Mouse (Mus musculus) left cerebral cortex, postnatal 10 days (tissue): ENCODE results near the gene Efna5. TPM values are rescaled to one million over a fixed set of nuclear protein-coding genes. Genes with fewer than 3 reads are reported as not detected.

Experiments
- DNase-seq, 2 experiments: peaks; one replicate each; pipeline ENCODE4 v3.0.0; 2021 to 2022; ENCODE audit warnings: low spot score in 2 of 2, mixed read lengths in 1 of 2; ENCODE audit errors: extremely low spot score in 1 of 2
- intact Hi-C: fragments of 180-260 bp; cut with DNase I; formaldehyde crosslinking; loops from one replicate; pipeline ENCODE4 v1.15.1; 2025
- total RNA-seq, 2 experiments: library from RNA; stranded (reverse); gene quantifications; 2 replicates each; pipeline ENCODE4 v1.2.3; 2021

The Efna5 gene
- total RNA-seq, 2 experiments from 2014 or later: 44.2 to 44.4 TPM

DNA sequence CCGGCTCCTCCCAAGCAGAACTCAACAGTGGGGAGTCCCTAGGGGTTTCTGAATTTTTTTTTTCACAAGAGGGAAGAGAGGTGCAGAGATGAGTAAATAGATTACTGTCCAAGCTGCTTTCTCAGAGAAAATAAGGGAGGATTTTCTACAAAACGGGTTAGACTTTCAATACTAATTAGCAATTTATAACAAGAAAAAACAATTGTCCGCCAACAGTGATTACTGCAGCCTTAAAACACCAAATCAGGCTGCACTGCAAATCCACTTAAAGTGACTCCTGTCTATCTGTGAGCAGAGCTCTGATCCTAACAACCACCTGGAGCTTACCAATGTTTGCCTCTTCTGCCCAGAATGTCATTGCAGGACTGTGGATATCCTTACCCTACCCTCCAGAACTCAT lies 18.1 kb downstream of the Efna5 start:
- no peak for DNase-seq
- intact Hi-C loops: no loop called here

DNA sequence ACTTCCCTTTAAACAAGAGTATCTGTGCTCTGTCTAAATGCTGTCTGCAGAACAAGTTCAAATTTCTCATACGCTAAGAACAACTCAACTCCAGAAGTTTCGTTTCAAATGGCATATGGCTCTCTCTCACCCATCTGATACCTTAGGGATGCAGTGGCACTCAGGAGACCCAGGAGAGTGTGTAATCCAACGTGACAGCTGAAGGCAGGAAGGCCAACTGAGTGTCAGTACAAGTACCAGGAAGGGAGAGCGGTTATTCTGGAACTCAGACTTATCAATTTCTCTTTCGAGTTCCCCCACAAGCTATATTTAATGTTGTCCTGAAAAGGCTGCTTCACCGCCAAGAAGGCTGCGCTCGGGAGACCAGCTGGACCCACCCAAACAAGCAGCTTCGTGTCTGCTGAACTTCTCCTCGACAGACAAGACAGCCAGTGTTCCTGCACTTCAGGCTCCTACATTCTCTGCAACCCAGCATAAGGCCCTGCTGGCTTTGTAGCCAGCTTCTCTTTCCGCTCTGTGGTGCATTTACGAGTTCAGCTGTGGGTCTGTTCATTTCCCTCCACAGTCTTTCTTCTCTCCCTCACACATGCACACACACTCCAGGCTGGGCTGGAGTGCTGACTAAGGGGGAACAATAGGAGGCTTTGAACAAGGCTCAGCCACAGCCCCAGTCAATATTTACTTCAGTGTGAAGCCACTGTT lies 18.7 kb downstream of the Efna5 start:
- DNase-seq: peak; percentile 44 to 49
- intact Hi-C loops: no loop called here

DNA sequence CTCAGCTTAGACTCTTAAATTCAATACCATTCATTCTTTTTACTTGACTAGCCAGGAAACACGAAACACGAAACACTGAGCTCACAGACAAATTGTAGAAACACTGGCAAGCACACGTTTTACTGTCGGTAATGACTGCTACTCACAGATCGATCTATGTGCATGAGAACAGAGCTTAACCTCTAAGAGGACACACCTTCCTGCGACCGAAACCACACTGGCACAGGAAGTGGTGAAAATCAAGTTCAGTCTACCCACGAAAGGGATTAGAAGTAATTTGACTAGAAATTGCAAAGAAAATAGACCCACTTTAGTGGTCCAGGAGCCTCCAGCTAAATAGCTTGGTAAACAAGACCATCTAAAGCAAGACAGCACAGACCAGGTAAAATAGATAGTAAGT lies 23.8 kb downstream of the Efna5 start:
- no peak for DNase-seq

DNA sequence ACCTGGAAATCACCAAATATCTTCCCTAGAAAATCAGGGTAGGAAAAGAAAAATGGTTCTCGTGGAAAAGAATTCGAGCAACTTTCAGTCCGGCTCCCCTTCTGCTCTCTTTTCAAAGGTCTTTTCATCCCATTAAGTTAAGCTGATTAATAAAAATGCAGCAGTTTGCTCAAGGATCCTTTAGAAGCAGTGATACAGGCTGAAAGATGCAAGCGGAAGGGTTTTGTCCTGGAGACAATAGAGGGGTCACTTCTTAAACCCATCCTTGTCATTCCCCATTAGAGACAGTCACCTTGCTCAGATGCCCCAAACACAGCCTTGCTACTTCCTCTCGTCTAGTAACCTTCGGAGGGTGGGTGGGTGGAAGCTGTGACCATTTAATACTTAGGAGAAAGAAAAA lies 27.4 kb downstream of the Efna5 start:
- intact Hi-C loops: no loop called here
- DNase-seq: no peak

More for the DNA sequence above, 23.8 kb downstream of the Efna5 start:
- intact Hi-C loops: no loop called here

DNA sequence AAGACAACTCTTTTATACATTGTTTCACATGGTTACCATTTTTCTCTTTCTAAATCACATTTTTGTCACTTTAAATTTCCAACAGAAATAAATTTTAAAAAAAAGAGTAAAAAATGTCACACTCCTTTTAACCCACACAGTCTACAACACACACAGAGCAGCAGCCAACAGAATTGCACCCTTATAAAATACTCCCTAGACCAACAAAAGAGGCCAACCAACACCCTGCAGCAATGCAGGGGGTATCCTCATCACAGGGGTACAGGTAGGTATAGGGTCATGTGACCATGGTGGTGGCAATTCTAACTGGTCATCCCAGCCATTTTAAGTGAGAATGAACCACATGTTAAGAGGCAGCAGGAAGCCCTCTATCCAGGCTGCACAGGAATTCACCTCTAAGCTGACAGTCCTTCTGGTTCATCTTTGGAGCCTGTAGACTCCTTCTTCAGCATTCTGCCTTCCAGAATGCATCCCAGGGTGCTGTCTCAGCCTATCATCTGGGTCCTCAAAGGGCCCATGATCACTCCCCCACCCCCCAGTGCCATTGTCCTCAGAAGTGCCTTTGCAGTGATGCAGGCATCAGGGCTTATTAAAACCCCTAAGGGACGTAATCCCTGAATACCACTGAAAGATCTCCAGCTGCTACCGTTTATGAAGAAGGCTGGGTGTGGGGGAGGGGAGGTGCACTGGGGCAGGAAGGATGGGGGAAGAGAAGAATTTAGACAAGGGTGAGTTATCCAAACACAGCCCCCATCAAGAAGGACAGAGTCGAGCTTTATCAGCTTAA lies 28.1 kb downstream of the Efna5 start:
- intact Hi-C loops: no loop called here

DNA sequence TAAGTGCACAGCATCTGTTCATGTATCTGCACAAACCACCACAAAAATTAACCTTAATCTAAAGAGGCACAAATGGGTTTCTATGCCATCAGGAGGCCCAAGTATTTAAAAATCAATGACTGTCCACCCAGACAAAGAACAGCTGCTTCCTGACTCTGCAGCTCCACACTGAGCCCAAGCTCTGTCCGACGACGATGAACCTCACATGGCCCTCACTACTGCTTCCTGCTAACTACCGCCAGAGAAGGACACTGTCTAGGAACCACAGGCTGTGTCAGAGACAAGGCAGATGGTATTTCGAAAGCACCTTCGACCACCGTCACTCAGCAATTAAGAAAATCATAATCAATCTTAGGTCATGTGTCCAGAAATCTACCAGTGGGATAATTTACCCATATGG lies 29.8 kb downstream of the Efna5 start:
- no peak for DNase-seq
- intact Hi-C loops: no loop called here

More for the DNA sequence above, 28.1 kb downstream of the Efna5 start:
- no peak for DNase-seq

DNA sequence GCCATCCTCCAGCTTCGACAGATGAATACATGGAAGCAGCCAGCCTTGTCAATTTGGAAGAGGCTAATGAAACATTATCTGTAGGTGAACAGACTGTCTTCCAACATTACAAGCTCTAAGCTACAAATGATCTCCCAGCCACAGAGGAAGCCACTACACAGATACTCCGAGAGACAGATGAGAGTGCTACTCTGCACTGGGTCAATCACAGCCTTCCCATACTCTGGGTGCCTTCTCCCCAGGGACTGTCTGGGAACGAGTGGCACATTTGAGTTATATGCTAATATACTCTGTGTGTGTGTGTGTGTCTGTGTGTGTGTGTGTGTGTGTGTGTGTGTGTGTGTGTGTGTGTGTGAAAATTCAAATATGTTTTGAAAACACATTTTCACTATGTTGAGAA lies 30.5 kb downstream of the Efna5 start:
- intact Hi-C loops: no loop called here
- no peak for DNase-seq

DNA sequence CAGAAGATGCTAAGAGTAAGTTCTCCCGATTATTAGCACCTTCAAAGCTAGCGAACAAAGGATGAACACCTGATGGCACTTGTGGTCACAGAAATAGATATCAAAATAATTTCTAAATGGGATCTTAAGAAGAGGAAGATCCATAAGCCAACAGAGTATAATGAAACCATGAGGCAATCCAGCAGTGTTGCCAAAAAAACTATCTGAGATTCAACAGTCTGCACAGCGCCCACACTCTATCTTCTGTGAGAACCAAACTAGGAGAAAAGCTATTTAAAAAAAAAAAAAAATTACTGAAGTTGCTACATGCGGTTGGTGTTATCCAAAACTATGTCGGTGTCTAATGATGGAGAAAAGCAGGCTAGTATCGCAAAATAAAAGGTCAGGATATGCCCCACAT lies 31.4 kb downstream of the Efna5 start:
- intact Hi-C loops: no loop called here
- DNase-seq: peak in 1 of 2 experiments; percentile 27

DNA sequence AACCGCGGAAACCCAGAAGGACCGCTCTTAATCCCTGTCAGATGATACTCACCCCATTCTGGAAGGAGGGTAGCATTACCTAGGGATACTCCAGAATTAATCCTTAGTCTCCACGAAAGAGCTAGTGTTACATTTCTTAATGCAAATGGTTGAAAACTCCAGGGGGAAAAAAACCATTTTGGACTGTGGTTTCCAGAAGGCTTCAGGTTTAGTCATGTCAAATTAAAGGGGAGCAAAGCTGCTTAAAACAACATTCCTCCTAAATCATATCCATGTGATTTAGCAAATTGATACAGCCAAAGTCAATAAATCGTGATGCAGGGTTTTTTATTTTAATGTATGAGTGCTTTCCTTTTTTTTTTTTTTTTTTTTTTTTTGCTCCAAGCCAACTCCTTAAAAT lies 35.5 kb downstream of the Efna5 start:
- intact Hi-C loops: no loop called here
- no peak for DNase-seq

DNA sequence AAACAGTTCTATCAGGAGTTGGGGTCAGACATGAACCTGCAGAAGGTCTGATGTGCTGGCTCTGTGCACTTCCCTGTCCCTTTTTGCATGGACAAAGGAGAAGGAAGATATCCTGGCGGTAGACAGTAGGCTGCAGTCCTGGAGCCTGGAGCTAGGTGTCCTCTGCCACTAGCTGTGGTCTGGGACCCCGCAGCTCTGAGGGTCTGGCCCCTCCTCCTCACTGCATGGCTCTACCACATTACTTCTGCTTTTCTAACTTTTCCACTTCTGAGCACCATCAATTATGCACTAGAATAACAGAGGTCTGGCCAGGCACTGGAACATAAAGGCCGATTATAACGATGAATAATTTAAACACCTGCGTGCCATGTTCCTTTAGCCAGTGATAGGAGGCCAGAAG lies 36.8 kb downstream of the Efna5 start:
- DNase-seq: no peak
- intact Hi-C loops: no loop called here

DNA sequence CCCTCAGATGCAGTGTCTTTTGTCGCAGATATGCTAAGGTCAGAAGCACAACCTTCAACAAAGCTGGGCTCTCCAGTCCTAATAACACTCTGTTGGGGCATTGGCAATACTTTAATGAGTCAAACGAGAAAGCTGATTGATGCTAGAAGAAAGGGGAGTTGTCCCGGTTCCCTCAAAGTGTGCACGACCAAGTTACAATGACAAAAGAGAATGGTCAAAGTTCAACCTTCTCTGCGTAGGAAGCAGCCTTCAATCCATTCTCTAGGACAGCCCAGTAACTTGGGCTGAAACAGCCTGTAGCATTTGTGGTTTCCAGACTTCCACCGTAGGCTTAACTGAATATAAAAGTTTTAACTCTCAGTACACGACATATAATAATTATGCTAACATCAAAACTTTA lies 43.8 kb downstream of the Efna5 start:
- DNase-seq: no peak
- intact Hi-C loops: no loop called here

DNA sequence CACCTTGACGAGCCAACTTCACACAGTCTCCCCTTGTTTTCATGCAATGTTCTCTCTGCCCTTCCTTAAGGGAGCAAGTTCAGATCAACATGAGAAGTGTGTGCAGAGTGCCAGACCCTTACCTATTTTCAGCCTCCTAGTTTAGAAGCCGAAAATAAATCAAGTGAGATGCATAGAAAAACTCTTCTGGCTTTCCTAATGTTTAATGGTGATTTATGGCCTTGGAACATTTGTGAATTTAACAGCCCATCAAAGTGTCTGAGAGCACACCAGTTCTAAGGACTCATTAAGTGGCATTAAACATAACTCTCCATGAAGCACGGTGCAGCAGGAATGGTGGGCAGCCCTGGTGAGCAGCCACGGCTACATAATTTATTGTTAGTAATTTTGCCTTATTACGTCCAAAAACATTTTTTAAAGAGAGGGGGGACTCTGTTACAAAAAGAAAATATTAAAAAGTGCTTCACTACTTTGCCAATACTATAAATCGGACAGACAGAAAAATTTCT lies 44.5 kb downstream of the Efna5 start:
- no peak for DNase-seq
- intact Hi-C loops: no loop called here

DNA sequence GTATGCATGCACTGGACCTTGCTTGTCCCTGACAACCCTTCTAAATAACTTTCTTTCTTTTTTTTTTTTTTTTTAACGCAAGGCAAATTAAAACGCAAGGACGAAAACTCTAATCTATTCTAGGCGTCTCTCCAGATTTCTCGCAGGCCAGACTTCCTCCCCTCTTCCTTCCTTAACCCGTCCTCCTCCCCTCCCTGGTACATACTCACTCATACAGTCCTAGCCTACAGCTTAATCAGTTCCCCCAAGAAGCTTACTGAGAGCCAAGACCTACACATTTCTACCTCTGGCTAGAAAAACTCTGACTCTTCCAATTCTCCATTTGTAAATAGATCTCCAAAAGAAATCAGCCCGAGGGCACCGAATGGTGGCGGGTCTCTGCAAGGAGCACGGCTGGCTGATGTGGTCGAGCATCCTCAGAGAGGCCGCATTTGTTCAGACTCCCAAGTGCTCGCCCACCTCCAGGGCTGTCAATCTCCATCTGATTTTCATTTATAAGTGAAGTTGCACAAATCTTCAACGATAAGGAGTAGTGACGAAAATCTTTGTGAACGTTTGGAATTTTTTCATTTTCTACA lies 48.5 kb downstream of the Efna5 start:
- DNase-seq: no peak
- intact Hi-C loops: no loop called here

DNA sequence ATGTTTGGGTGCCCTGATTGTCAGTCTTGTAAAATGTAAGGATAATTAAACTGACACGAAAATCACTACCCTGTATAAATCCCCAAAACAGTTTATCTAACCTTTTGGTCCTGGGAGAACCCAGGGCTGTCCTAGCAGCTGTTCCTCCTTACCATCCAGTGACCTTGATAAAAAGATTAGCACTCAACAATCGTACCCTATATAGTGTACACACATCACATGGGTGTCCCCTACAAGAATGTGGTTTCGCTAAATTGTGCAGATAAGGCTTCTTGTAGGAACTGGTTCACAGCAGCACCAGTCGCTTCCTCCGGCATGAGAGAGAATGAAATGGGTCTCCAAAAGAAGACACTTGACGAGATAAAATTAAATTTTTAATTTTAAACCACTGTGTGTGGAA lies 53.6 kb downstream of the Efna5 start:
- intact Hi-C loops: no loop called here
- DNase-seq: no peak

DNA sequence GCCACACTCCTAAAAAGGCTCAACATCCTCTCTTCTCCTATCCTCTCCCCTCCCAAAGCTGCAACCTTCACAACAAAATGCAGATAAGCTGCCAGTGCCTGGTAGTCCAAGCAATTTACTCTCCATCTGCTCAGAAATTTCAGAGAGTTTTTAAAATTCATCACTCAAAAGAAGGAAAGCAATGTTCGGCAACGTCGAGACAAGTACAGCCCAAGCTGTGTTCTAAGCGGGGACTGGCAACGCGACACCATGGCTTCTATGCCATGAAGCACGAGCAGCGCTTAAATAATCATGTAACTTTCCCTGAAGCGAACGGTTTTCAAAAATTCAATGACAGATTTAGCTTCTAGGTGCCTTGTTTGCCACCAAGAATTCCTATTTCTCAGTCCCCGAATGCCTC lies 59.9 kb downstream of the Efna5 start:
- intact Hi-C loops: no loop called here
- DNase-seq: peak in 1 of 2 experiments; percentile 28

DNA sequence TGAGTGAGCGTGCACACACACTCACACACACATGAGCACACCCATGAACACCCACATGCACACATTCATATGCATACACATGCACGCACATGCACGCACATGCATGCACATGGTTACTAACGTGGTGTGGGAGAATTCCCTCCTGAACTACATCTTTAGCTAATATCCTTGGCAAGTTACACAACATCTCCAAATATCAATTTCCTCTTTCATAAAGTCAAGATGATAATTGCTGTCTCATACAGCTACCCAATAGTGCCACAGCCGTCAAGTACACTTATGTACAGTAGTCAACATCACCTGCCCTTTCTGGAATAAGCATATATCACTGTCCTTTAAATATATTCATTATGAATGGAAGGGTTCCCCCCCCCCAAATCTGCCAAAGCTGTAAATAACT lies 61.2 kb downstream of the Efna5 start:
- intact Hi-C loops: no loop called here
- no peak for DNase-seq

DNA sequence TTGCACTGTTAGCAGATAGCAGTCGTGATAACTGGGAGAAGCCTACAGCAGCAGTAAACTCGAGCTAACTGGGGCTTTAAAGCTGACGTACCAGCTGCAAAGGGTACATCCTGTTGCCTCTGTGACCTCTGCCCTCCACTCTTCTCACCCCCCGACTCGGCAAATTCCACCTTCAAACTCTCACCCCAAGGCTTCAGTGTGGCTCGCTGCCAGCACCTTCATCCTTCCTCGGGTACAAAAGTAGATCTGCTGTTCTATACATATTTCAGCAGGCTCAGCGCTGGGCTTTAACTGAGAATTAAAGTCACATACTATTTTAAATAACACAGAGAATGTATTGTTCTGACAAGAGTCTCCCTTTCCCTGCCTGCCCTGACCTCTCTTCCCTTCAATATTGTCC lies 62.3 kb downstream of the Efna5 start:
- DNase-seq: peak in 1 of 2 experiments; percentile 38
- intact Hi-C loops: no loop called here

DNA sequence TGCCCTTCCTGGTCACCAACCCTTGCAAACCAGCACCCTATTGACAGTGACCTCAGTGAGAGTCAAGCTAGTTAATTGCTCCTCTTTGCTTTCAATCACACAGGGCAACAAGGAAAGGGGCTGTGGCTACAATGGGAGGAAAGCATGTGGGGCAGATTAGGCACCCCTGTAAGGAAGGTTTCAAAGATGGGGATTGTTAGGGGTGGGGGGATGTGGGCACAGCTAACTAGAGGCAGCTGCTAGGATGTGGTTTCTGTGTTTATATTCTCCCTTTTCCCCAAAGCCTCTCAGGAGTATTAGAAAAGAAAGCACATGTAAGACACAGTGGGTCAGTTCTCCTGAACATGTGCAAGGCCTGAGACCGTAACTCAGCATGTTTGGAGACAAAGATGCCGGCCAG lies 62.8 kb downstream of the Efna5 start:
- no peak for DNase-seq
- intact Hi-C loops: no loop called here

DNA sequence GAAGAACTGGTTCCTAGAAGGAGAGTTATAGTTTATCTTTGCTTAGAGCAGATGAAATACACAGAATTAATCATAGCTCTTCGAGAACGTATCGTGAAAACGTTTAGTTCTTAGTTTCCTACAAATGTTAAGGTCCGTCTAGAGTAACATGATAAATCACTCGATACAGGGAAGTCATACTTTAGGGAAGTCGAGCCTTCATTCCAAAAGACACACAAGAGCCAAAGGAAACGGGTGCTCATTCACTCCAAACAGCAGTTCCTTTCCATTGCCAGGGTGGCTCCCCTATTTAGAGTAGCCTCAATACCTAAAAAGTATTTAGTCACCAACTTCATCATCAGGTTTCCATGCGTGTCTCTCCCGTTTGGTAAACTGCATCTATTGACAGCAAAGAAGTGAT lies 64.2 kb downstream of the Efna5 start:
- intact Hi-C loops: no loop called here

DNA sequence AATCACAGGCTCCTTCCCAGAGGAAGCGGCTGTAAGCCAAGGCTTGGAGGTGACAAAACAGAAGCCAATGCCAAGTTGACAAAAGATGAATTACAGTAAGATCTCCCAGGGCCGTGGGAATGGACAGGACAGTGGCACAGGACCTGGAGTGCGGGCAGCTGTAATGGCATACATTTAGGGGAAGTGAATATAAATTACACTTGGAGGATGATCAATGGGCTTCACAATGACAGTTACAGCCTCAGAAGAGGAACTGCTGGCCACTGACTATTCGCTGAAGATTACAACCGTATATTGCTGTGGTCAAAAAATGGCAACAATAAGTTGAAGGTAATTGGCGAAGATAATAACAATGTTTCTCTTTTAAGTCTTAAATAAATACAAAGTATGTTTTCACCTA lies 67.7 kb downstream of the Efna5 start:
- intact Hi-C loops: no loop called here

More for the DNA sequence above, 64.2 kb downstream of the Efna5 start:
- DNase-seq: no peak

More for the DNA sequence above, 67.7 kb downstream of the Efna5 start:
- no peak for DNase-seq
